Mouse (Mus musculus) lung, adult 2 months (tissue): Measurements from ENCODE around the gene Snd1.

Experiments used
- CTCF ChIP-seq: fragments of 200-500 bp; IDR thresholded peaks from 2 replicates; pipeline ENCODE4 v1.5.1; 2011; ENCODE audit warnings: mild to moderate bottlenecking, low read length, control low read depth; ENCODE audit not compliant: insufficient read depth
- POLR2A ChIP-seq: fragments of 200-500 bp; IDR thresholded peaks from 2 replicates; pipeline ENCODE4 v1.6.1; 2011; ENCODE audit warnings: low read depth, mild to moderate bottlenecking, control low read depth, low read length, borderline replicate concordance; ENCODE audit errors: extremely low read depth

GRCm38 (mm10) chr6:28629866-28630265 is 154.9 kb downstream of the Snd1 start:
- no peak for TF ChIP-seq CTCF
- TF ChIP-seq POLR2A = no peak
